Mouse (Mus musculus): ENCODE measurements around the gene Hap1.

The Hap1 gene

DNA sequence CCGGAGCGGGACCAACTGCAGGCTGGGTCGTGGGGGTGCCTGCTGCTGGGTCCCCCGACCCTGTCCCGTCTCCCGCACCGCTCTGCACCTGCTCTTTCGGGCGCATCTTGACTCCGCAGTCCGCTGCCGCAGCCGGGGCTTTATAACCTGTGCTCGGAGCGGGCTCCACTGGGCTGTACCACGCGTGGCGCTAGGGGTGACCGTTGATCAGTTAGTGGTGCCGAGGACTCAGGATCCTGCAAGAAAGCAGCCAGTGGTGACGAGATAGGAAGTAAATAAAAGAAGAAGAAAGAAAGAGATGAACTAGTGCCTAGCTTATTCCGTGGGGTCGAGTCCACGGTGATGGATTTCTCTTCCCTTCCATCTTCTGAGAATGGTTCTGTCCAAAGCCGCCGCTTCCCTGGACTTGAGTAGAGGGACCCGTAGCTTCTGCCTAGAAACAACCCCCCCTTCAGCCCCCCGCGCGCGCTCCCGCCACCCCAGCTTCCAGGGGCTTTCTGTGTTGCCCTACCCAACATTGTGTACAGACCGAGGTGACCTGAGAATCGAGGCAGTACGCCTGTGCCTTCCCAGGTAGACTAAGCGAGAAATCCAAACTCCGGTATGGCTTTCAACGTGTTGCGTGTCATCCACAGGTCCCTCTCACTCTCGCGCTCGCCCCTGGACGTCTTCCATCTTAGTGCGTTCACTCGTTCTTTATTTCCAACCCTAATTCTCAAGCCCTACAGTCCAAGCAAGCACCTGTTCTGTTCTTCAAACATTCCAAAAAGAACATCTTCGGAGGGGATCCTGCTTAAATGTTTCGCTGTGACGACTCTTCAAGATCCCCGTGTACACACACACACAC is at the start of gene Hap1:
Hap1 (minus strand) TSS at position 157 of the 847 bp plus-strand sequence.
- peak; percentile 67 for DNase-seq

DNA sequence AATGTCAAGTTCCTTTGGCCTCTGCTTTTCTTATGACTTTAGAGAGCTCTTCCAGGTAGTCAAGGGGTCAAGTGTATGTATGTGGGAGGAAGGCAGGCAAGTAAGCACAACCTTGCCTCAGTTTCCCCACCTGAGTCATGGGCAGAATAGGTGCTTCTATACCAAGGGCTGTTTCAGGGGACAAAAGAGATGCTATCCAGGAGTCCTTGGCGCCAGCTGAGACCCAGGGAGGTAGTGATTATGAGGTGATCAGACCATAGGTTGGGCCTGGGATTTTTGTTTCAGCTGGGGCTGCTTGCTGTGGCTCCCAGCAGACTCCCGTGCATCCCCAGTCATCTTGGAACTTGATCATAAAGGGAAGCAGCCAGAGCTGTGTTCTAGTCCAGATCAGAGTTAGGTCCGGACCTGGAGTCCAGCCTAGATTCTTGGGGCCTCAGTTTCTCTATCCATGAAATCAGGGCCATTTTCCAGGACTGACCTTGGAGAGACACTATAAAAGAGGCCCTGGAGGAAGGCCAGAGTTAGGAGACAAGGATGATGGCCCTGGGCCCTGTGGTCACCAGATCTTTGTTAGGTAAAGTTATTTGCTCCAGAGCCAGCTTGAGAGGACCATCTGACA is 48.6 kb upstream of the Hap1 start:
- no peak for DNase-seq

GRCm38 (mm10) chr11:100403445-100404134 is 47.7 kb upstream of the Hap1 start:
- DNase-seq = no peak

DNA sequence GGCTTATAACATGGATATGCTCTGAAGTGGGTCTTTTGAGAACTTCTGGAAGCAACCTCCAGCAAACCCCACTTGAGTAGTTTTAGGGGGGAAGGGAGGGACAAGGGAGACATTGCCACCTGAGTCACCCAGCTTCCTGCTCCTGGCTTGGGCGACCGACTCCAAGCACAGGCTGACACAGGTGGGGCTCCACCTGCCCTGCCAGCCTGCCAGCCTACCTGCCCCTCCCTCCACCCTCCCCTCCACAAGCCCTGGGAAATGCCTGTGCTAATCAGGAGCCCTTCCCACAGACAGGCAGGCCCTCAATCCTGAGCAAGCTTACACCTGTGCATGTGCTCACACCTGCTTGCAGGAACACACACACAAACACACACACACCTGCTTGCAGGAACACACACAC is 46.8 kb upstream of the Hap1 start:
- no peak for DNase-seq

DNA sequence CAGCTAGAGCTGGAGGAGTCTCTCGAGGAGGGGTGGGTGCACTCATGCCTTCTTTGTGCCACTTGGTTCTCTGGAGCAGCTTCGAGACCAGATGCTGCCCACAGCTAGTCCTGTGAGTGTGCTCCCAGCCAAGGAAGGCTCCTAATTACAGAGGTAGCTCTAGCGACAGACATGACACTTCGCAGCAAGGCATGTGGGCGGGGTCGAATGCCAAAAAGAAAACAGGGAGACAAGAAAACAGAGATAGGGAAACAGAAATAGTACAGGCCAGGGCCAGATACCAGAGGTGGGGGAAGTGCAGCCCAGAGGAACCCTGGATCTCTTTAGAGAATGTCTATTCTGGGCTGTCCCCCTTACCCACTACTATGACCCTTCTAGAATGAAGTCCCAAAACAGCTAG is 46.3 kb upstream of the Hap1 start:
- no peak for DNase-seq

DNA sequence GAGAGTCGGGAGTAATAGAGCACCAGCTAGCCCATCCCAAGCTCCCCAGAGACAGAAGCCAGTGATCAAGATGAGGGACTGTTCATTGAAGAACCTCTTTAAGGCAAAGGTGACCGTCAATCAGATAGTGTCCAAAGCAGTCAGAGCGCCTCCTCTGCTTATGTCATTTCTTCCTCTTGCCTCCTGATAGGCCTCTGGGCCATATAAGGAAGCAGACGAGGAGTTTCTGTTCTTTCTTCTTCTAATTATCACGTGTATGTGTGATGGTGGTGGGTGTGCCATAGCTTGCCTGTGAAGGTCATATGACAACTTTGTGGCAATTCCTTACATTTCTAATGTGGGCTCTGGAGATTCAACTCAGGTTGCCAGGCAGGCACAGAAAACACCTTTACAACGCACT is 44.9 kb upstream of the Hap1 start:
- peak; percentile 55 for DNase-seq

GRCm38 (mm10) chr11:100399727-100400538 is 44.0 kb upstream of the Hap1 start:
- DNase-seq = no peak

GRCm38 (mm10) chr11:100399320-100399719 is 43.4 kb upstream of the Hap1 start:
- no peak for DNase-seq

GRCm38 (mm10) chr11:100398517-100398916 is 42.6 kb upstream of the Hap1 start:
- DNase-seq = no peak

GRCm38 (mm10) chr11:100397600-100398389 is 41.9 kb upstream of the Hap1 start, which contains the start of gene Jup:
TSS of gene Jup (minus strand) at chr11:100397763.
- peak; percentile 100 for DNase-seq

GRCm38 (mm10) chr11:100396886-100397599 is 41.1 kb upstream of the Hap1 start:
- DNase-seq = no peak

- no peak for DNase-seq
Observed at GRCm38 (mm10) chr11:100395861-100396631, 40.1 kb upstream of the Hap1 start.

- DNase-seq = no peak
Observed at GRCm38 (mm10) chr11:100395200-100395599, 39.3 kb upstream of the Hap1 start.

- no peak for DNase-seq
Observed at GRCm38 (mm10) chr11:100394353-100395074, 38.6 kb upstream of the Hap1 start.

DNA sequence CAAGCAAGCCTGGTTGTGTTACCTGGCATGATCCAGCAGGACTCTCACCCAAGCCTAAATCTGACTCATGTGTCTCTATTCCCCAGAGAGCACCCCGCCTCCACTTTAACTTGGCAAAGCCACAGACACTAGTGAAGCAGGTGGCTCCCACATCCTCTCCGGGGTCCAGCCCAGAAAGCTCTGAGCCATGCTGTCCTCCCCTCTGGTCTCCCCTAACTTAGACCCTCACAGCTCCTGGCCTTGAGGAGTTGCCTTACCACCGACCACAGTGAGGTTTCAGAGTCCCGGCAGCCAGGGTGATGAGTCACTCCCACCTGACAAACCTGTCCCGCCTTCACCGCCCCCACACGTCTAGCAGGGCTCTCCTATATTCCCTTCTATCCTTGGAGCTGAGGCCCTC is 37.8 kb upstream of the Hap1 start:
- no peak for DNase-seq

GRCm38 (mm10) chr11:100392958-100393357 is 37.0 kb upstream of the Hap1 start:
- no peak for DNase-seq

- DNase-seq = no peak
Observed at GRCm38 (mm10) chr11:100391884-100392345, 36.0 kb upstream of the Hap1 start.

GRCm38 (mm10) chr11:100391081-100391883 is 35.4 kb upstream of the Hap1 start:
- no peak for DNase-seq

All from layer of hippocampus, adult 9-11 months (tissue).